Mouse (Mus musculus): ENCODE results near the gene L1td1.

Gene L1td1

GRCm38 (mm10) chr4:98743209-98743905 lies 16.8 kb downstream of the L1td1 start:
- no peak for DNase-seq

- no peak for DNase-seq
Measured at GRCm38 (mm10) chr4:98743906-98744210, 17.3 kb downstream of the L1td1 start.

- DNase-seq, result no peak
Measured at GRCm38 (mm10) chr4:98754456-98754855, 27.9 kb downstream of the L1td1 start.

DNA sequence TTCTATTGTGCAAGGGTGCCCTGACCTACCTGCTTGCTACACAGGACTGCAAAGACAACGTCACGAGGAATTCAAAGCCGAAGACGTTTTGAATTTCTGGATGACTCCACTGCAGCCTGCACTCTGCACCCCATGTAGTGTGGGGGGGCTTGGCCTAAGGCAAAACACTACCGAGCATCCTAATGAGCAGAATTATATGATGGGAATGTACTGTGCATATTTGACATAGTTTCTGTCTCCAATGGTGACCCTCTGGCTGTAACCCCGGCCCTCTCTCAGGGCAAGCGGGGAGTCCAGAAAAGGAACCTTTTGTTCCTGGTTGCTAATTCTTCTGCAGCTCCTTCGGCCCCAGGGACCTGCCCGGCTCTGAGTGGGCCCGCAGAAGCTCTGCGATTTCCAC lies 29.6 kb downstream of the L1td1 start:
- no peak for DNase-seq

DNA sequence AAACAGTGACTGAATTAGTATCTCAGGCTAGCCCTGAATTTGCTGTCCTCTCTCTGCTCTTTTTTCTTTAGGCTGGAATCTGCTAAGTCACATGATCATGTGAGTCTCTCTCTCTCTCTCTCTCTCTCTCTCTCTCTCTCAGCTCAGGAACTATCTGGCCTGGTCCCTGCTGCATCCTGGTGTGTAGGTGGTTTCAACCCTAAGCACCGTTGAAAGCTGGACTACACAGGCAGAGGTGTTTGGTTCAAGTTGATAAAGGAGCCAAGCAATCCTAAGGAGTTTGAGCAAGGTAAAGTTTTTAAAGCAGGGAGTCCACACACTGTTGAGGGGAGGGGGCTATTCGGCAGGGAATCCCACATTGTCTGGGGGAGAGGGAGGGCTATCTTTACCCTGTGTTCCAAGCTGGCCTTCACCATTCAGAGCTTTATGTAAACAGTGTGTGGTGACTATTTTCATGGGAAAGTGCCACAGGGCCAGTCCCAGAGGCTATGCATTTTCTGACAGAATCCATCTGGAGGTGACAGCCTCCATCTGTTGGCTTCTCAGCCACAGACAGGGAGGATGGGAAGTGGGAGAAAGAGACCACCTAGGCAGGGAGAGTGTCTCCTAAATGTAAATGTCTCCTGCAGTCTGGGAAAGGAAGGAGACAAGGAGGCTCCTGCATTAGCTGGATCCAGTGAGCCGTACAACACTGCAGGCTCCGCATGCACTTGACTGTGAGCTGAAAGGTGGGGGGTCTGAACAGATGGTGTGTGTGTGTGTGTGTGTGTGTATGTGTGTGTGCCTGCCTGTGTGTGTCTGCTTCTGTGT lies 31.7 kb downstream of the L1td1 start:
- DNase-seq, result no peak

DNA sequence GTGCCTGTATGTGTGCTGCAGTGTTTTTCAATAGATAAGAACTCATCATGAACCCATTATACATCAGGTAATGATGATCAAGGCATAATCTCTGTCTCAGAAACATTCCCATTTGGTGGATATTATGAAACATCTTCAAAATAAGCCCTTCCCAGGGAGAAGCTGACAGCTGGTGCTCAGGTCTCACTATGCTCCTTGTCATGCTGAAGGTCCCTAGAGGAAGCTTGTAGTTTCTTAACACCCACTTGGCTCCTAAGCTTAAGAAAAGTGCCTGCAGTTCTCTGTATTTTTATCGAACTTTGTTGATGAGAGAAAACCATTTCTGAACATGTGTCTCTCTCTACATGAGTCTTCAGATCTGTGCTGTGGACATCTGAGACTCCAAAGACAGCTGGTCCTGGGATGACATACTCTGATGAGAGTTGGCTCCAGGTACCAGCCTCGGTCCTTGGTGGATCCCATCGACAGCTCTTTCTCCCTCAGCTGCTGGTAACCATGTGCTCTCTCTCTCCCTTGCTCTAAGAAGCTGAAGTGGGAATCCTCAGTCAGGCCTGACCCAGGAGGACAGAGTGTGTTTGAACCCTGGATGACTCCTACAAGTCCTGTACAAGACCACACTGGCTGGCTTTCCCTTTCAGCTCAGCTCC lies 32.5 kb downstream of the L1td1 start:
- DNase-seq, result no peak

DNA sequence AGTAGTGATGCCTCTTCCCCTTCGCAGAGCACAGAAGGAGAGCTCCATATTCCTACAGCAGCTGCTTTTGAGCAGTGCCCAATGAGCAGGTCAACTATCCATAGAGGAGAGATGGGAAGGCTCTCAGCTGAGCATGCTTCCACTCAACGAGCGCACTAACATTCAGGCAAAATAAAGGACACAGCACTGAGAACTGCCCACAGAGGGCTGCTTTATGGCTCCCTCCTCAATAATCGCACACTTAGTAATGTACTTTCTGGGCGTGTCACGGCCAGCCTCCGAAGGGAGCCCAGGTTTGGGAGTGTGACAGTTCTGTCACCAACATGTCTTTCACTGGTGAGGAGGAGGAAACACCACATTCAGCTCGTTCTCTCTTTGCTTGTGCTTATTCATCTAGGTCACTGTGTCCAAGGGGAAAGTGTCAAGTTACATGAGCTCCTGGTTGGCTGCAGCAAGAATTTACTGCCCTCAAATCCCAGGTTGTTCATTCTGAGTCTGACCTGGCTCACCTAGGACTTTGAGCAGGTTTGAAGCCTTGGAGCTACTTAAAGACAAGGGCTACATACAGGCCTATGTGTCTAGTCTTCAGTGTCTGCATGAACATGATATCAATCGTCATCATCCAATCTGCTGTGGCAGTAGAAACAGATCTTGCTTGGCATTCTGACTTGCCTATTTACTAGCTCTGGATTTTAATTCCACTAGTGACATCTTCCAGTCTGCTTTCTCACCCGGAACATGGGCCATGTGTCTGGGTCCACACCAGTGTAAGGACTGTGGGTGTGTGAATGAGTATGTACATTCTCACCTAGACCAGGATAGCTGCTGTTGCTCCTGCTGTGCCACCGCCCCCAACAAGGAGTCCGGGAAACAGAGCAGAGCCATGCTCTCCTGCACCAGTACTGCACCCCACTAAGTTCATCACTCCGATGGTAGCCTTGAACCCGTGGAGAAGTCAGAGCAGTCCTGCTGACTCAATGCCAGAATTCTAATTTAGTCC lies 40.9 kb downstream of the L1td1 start:
- DNase-seq, result no peak

DNA sequence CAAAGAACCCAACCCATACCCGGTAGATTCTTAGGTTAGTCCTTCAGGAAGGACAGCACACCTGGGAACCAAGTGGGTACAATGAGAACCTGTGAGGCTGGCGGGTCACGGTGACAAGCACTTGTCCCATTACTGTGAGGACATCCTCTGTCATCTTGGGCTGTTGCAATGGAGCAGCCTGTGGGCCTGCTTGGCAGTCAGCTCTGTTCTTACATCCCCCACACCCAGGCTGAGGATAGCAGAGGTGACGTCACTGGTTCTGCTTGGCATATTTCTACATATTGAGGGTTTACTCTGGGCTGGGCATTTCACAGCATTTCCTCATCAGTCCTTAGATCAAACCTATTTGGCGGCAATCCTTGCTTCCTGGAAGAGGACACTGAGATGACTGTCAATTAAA lies 47.3 kb downstream of the L1td1 start:
- DNase-seq, result no peak

GRCm38 (mm10) chr4:98776721-98777427 lies 50.3 kb downstream of the L1td1 start:
- no peak for DNase-seq

GRCm38 (mm10) chr4:98777464-98777863 lies 50.9 kb downstream of the L1td1 start:
- no peak for DNase-seq

DNA sequence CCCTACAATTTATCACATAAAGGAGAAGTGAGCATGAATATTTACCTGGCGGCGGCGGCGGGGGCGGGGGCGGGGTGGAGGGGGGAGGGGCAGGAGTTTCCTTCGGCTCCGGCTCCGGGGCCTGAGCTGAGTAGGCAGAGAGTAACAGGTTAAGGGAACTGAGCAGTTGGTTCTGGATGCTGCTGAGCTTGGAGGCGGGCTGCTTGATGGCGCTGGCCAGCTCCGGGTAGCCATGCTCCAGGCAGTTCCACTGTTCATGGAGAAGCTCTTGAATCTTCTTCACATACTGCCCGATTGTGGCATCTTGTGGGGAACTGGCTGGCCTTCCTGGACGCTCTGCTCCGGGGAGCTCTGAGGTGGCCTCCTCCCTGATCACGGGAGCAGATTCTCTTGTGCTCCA lies 51.7 kb downstream of the L1td1 start:
- DNase-seq, result no peak

DNA sequence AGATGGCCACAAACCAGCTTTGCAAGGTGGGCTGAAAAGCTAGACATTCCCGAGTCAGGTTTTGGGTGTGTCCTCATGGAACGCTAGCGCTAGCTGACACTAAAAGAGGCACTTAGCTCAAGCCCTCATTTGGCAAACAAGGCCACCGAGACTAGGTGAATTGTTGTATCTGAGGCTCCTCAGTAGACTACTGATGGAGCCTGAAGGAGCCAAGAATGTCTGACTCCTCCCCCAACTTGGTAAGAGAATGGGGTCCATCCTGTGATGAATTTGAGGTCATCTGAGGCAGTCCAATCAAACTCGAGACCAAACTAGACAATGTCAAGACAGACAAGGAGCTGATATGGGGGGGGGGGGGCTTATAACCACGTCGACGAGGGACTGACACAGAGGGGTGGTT lies 59.3 kb downstream of the L1td1 start:
- DNase-seq, result no peak

GRCm38 (mm10) chr4:98786281-98786680 lies 59.7 kb downstream of the L1td1 start:
- no peak for DNase-seq
